Mouse (Mus musculus): Measurements from ENCODE around the gene Abtb1.

- TF ChIP-seq CTCF (IDR thresholded peaks at IDR 0.05; ENCODE audit: borderline replicate concordance, control insufficient read depth, extremely low read depth, insufficient read depth, low read length, poor library complexity) (0 out of 2 replicates have a peak, but pooled peaks have one; percentile 12), POLR2A (IDR thresholded peaks at IDR 0.05; ENCODE audit: control insufficient read depth, extremely low read depth, insufficient read depth, low read length, poor library complexity) (no peak)
Observed at GRCm38 (mm10) chr6:88826545-88826944, 15.2 kb downstream of the Abtb1 start.

Measured in thymus, adult 2 months (tissue).